ENCODE assay signal across 34 mouse cellular contexts in the genomic region with DNA sequence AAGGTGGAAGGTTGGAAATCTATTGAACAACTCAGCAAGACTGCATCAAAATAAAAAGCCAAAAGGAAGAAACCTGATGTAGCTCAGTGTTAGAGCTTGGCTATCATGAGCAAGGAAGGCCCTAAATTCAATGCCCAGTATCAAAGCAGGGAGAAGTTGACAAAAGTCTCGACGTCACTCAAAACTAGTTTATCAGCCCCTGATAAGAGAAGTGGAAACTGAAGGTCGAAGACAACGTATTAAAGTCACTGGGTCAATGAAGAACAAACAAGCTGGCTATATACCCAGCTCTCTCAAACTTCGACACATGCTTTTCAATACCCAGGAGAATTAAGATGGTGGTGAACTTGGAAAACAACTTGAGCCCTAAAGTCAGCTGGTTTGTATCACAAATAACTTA. TPM values are rescaled to one million over a fixed set of nuclear protein-coding genes. Genes with fewer than 3 reads are reported as not detected.
"Had no signal": no experiment of that assay in that cellular context is flagged by ENCODE, and none has a peak within 500 bp of the region (broad histone marks: within the 10 kb centered on the region; RNA-seq: fewer than 3 reads in every experiment).

No protein-coding gene starts in this region.

- H3K27me3 ChIP-seq: limb, embryonic 12.5 days; limb, embryonic 13.5 days; limb, embryonic 15.5 days; liver, embryonic 12.5 days; liver, embryonic 13.5 days; liver, embryonic 15.5 days; lung, embryonic 15.5 days; midbrain, embryonic 12.5 days; midbrain, embryonic 13.5 days; midbrain, embryonic 15.5 days; neural tube, embryonic 12.5 days; neural tube, embryonic 13.5 days had no signal

- H3K9ac ChIP-seq: limb, embryonic 12.5 days; limb, embryonic 13.5 days; limb, embryonic 15.5 days; liver, embryonic 12.5 days; liver, embryonic 13.5 days; liver, embryonic 14.5 days; liver, embryonic 15.5 days; liver, postnatal 0 days; lung, embryonic 14.5 days; lung, embryonic 15.5 days; midbrain, embryonic 12.5 days; midbrain, embryonic 13.5 days; midbrain, embryonic 15.5 days; neural tube, embryonic 12.5 days; neural tube, embryonic 13.5 days had no signal

- H3K4me3 ChIP-seq: left cerebral cortex, adult 2 months; limb, embryonic 10.5 days; limb, embryonic 12.5 days; limb, embryonic 13.5 days; limb, embryonic 15.5 days; liver, embryonic 12.5 days; liver, embryonic 13.5 days; liver, embryonic 15.5 days; lung, embryonic 15.5 days; midbrain, embryonic 10.5 days; midbrain, embryonic 12.5 days; midbrain, embryonic 13.5 days; midbrain, embryonic 15.5 days; myocyte; neural tube, embryonic 12.5 days; neural tube, embryonic 13.5 days had no signal

- H3K27ac ChIP-seq: left cerebral cortex, adult 2 months; limb, embryonic 10.5 days; limb, embryonic 12.5 days; limb, embryonic 13.5 days; limb, embryonic 15.5 days; liver, embryonic 14.5 days; liver, embryonic 15.5 days; lung, embryonic 15.5 days; midbrain, embryonic 10.5 days; midbrain, embryonic 12.5 days; midbrain, embryonic 13.5 days; midbrain, embryonic 15.5 days; neural tube, embryonic 12.5 days; neural tube, embryonic 13.5 days had no signal

- H3K4me1 ChIP-seq: limb, embryonic 10.5 days; limb, embryonic 12.5 days; limb, embryonic 13.5 days; limb, embryonic 15.5 days; lung, embryonic 15.5 days; midbrain, embryonic 10.5 days; midbrain, embryonic 12.5 days; midbrain, embryonic 13.5 days; midbrain, embryonic 15.5 days; neural tube, embryonic 12.5 days; neural tube, embryonic 13.5 days had no signal

- H3K4me2 ChIP-seq: limb, embryonic 12.5 days; limb, embryonic 13.5 days; limb, embryonic 15.5 days; liver, embryonic 12.5 days; liver, embryonic 13.5 days; liver, embryonic 15.5 days; lung, embryonic 14.5 days; lung, embryonic 15.5 days; midbrain, embryonic 11.5 days; midbrain, embryonic 12.5 days; midbrain, embryonic 13.5 days; midbrain, embryonic 15.5 days; neural tube, embryonic 12.5 days; neural tube, embryonic 13.5 days had no signal

- ATAC-seq: liver, embryonic 12.5 days; liver, postnatal 0 days; lung, postnatal 0 days; midbrain, embryonic 13.5 days; midbrain, embryonic 15.5 days; midbrain, embryonic 16.5 days had no signal

- H3K36me3 ChIP-seq: midbrain, embryonic 15.5 days had no signal

- DNase-seq: left cerebral cortex, postnatal 4 days; liver; liver, embryonic 13.5 days; liver, postnatal 0 days; lung, adult 18-20 months; lung, adult 2 months; lung, embryonic 14.5 days; lung, postnatal 10 days; lung, postnatal 14 days; lung, postnatal 36 days; lung, postnatal 4 days; midbrain, embryonic 14.5 days had no signal

- H3K9me3 ChIP-seq: limb, embryonic 10.5 days; limb, embryonic 12.5 days; limb, embryonic 13.5 days; limb, embryonic 15.5 days; liver, embryonic 12.5 days; liver, embryonic 13.5 days; liver, embryonic 15.5 days; lung, embryonic 15.5 days; midbrain, embryonic 10.5 days; midbrain, embryonic 12.5 days; midbrain, embryonic 13.5 days; midbrain, embryonic 15.5 days; neural tube, embryonic 12.5 days; neural tube, embryonic 13.5 days had no signal

RNA-seq across cellular contexts. Expression of gene Lrtm2, which starts 41.7 kb away (rescaled TPM):
- polyA plus RNA-seq: limb, embryonic 10.5 days; limb, embryonic 11.5 days; limb, embryonic 12.5 days; limb, embryonic 13.5 days; liver, embryonic 12.5 days; liver, embryonic 13.5 days; liver, embryonic 16.5 days; liver, postnatal 0 days; macrophage; midbrain, embryonic 11.5 days had no signal
